Mouse (Mus musculus) lung, embryonic 15.5 days (tissue): ENCODE results near the gene Gripap1. TPM values are rescaled to one million over a fixed set of nuclear protein-coding genes. Genes with fewer than 3 reads are reported as not detected.

Experiments
- ATAC-seq: fragments of 200-750 bp; cut with Nextera tagmentation; 2 replicates; pipeline ENCODE4 v1.8.0; 2017; ENCODE audit warnings: moderate number of reproducible peaks, borderline replicate concordance; ENCODE audit not compliant: low FRiP score, low TSS enrichment; ENCODE audit errors: extremely low read depth
- H3K27ac ChIP-seq: fragments of 300-500 bp; sonication (generic); 2 replicates; pipeline ENCODE4 v1.5.1; 2015; ENCODE audit warnings: moderate library complexity, mild to moderate bottlenecking, inconsistent platforms
- H3K27me3 ChIP-seq: fragments of 300-500 bp; sonication (generic); 2 replicates; pipeline ENCODE4 v1.6.1; 2015; ENCODE audit warnings: inconsistent platforms
- H3K36me3 ChIP-seq: fragments of 300-500 bp; sonication (generic); 2 replicates; pipeline ENCODE4 v1.6.1; 2015; ENCODE audit warnings: inconsistent platforms
- H3K4me1 ChIP-seq: fragments of 300-500 bp; sonication (generic); 2 replicates; pipeline ENCODE4 v1.6.1; 2015; ENCODE audit warnings: inconsistent platforms
- H3K4me2 ChIP-seq: fragments of 300-500 bp; sonication (generic); 2 replicates; pipeline ENCODE4 v1.6.1; 2015; ENCODE audit warnings: inconsistent platforms, mild to moderate bottlenecking, moderate library complexity
- H3K4me3 ChIP-seq: fragments of 300-500 bp; sonication (generic); 2 replicates; pipeline ENCODE4 v1.5.1; 2015; ENCODE audit warnings: mild to moderate bottlenecking, inconsistent platforms
- H3K9ac ChIP-seq: fragments of 300-500 bp; sonication (generic); 2 replicates; pipeline ENCODE4 v1.6.1; 2015; ENCODE audit warnings: inconsistent platforms
- H3K9me3 ChIP-seq: fragments of 300-500 bp; sonication (generic); 2 replicates; pipeline ENCODE4 v1.6.1; 2016; ENCODE audit warnings: inconsistent platforms
- WGBS: fragments of 180-500 bp; shearing (Covaris S2); methylation state at CpG from one replicate; pipeline ENCODE4 v1.1.7; 2015; 5-methylcytosine and 5-hydroxymethylcytosine counted together
- polyA plus RNA-seq: library from polyadenylated mRNA; unstranded; fragments of >200 nt; fragmentation: Nextera tagmentation; extraction: Ambion mirVana; gene quantifications from 2 replicates; pipeline ENCODE4 v1.2.1, GENCODE M21; 2015

Gripap1 gene
- polyA plus RNA-seq, 1 experiment from 2014 or later: 41.7 TPM

DNA sequence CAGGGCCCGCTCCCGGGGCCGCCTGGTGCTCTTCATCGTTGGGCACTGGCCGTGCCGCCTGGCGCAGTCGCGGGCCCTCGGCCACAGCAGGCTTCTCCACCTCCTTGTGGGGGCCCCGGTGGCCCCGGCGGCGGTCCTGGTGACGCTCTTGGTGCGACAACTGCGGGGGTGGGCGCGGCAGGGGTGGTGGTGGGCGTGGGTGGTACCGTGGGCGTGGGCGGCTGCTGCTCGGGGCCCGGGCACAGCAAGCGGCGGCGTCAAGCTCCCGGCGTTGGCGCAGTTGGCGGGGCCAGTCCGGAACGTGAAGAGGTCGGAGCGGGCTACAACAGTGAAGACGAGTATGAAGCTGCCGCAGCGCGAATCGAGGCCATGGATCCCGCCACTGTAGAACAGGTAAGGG is 52.8 kb downstream of the Gripap1 start:
- H3K36me3 ChIP-seq: no peaks in the 10 kb centered on the region
- ATAC-seq: no peak
- peak overlapping the region; percentile 61 for H3K4me2 ChIP-seq
- H3K27ac ChIP-seq: peak overlapping the region; percentile 83
- H3K27me3 ChIP-seq: no peaks in the 10 kb centered on the region
- H3K4me1 ChIP-seq: 0 out of 2 replicates have a peak, but pooled peaks cover 3% of the 10 kb centered on the region
- peak overlapping the region; percentile 69 for H3K9ac ChIP-seq
- H3K9me3 ChIP-seq: no peaks in the 10 kb centered on the region
- WGBS: 22% methylated on average over 37 of the region's 42 CpGs
- peak overlapping the region; percentile 72 for H3K4me3 ChIP-seq

DNA sequence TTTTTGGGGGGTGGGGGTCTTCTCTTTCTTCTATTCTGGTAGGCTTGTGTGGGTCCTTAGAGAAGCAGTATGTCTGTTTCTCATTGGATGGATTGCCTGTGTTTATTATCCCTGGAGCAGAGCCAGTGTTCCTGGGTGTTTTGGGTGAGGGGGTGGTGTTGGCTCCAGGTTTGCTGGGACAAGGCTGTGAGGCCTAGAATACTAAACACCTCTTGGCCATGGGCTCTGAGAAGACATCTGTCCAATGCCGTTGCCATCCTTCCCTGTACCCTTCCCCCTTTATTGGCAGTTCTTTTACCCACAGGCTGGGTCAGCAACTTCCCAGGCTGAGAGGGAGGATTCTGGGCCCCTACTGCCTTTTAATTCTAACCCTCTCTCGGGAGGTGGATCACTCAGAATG is 58.3 kb downstream of the Gripap1 start:
- H3K9ac ChIP-seq: no peak overlapping the region
- no peaks in the 10 kb centered on the region for H3K9me3 ChIP-seq
- 0 out of 2 replicates have a peak, but pooled peaks cover 3% of the 10 kb centered on the region for H3K4me1 ChIP-seq
- no peak overlapping the region for H3K4me3 ChIP-seq
- no peak overlapping the region for H3K4me2 ChIP-seq
- H3K36me3 ChIP-seq: no peaks in the 10 kb centered on the region
- 68% methylated on average over 2 of the region's 2 CpGs for WGBS
- ATAC-seq: no peak
- H3K27ac ChIP-seq: no peak overlapping the region
- H3K27me3 ChIP-seq: no peaks in the 10 kb centered on the region

DNA sequence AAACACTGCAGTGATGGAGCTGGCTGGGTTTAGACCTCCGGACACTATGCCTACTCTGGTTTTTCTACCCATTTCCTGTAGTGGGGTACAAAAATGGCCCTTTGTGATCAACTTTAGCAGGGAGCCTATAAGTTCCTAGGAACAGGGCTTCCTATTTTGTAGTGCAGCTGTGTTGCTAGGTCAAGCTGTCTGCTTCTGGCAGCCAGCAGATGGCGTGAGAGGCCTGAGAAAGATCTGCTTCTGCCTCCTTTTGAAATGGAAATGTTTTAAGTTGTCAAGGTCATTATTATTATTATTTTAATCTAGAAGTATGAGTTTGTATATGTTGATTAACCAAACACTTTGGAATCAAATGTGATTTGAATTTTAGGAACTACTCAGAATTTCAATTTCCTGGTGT is 65.0 kb downstream of the Gripap1 start:
- no peak overlapping the region for H3K27ac ChIP-seq
- no peak for ATAC-seq

DNA sequence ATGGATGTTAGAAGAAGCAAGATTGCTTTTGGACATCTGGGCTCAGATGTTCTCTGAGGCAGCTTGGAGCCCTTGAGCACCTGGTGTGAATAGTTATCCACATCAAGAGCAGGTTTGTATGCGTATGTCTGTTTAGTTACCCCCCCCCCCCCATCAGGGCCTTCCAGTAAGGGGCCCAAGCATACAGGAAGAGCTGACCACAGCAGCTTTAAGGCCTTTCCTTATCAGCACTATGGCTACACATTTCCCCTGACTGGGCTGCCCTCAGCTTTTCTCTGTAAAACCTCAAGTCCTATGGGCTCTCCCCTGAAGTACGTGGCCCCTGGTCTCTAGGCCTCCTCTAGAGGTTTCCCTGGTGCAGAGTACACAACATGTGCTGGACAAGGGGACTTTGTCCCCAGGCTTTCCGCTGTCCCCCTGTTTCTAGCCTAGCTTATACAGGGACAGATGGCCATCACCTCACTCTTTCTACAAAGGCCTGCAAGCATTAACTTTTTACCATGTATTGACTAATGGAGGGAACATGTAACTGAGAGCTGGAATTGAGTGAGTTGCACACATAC is 69.7 kb downstream of the Gripap1 start:
- Histone ChIP-seq H3K4me1 (no peaks in the 10 kb centered on the region), H3K9ac (no peak overlapping the region), H3K4me3 (no peak overlapping the region), H3K36me3 (no peaks in the 10 kb centered on the region; the same call in 1 of the 2 replicates), H3K27ac (no peak overlapping the region), H3K9me3 (no peaks in the 10 kb centered on the region), H3K27me3 (no peaks in the 10 kb centered on the region), H3K4me2 (no peak overlapping the region)
- ATAC-seq: no peak
- 90% methylated on average over 3 of the region's 3 CpGs for WGBS

More for the DNA sequence above, 65.0 kb downstream of the Gripap1 start:
- Histone ChIP-seq H3K9ac (no peak overlapping the region), H3K4me3 (no peak overlapping the region), H3K36me3 (no peaks in the 10 kb centered on the region; the same call in 1 of the 2 replicates), H3K4me2 (no peak overlapping the region), H3K9me3 (no peaks in the 10 kb centered on the region), H3K27me3 (no peaks in the 10 kb centered on the region), H3K4me1 (no peaks in the 10 kb centered on the region)
- 31% methylated on average over 2 of the region's 2 CpGs for WGBS

DNA sequence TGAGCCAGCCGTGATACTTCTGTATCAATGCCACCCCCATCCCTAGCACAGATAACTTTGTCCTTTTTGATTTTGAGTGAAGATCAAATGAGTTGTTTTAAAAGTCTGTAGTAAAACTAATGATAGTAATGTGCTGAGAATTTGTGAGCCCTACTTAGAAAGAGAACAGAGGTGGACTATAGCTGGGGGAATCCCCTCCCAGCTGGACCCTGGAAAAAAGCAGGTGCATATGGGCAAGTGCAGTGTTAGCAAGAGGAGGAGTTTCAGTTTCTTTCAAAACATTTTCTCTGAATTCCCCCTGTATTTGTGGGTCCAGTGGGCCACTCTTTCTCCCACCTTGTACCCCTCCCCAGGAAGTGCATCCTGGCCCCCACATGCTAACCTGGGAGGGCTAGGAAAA is 73.6 kb downstream of the Gripap1 start:
- no peak overlapping the region for H3K27ac ChIP-seq
- H3K9ac ChIP-seq: no peak overlapping the region
- no peak overlapping the region for H3K4me2 ChIP-seq
- H3K4me3 ChIP-seq: no peak overlapping the region
- WGBS: 81% methylated on average over 1 of the region's 1 CpGs
- no peaks in the 10 kb centered on the region for H3K4me1 ChIP-seq
- no peak for ATAC-seq
- H3K36me3 ChIP-seq: no peaks in the 10 kb centered on the region
- H3K27me3 ChIP-seq: no peaks in the 10 kb centered on the region
- H3K9me3 ChIP-seq: no peaks in the 10 kb centered on the region

DNA sequence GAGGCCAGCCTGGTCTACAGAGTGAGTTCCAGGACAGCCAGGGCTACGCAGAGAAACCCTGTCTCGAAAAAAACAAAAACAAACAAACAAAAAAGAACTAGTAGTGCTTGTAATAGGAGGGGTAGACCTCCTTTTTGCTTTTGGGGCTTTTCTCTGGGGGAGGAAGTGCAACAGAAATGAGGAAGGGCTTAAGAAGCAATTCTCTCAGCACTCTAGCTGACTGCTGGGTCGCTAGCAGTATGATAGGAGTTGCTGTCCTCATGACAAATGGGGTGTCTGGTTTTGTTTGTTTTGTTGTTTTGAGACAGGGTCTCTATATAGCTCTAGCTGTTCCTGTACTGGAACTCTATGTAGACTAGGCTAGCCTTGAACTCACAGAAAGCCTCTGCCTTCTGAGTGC is 75.0 kb downstream of the Gripap1 start:
- H3K27me3 ChIP-seq: no peaks in the 10 kb centered on the region
- H3K4me1 ChIP-seq: no peaks in the 10 kb centered on the region

DNA sequence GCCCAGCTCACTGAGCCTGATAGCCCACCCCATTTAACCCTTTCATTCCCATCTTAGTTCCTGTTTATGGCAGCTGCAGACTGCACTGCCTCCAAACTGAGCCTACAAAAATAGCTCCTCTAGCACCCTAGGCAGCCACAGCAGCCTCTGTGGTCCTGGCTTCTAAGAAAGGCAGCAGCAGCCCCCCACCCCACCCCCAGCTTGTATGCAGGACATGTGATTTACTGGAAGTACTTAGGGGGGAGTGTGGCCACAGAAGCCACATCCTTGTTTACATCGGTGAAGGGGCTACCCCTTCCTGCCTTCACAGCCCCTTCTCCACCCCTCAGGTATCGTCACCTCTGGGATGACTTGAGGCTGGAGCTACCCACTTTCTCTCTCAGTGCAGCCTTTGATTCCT is 75.8 kb downstream of the Gripap1 start:
- Histone ChIP-seq H3K4me3 (no peak overlapping the region), H3K9ac (no peak overlapping the region), H3K4me1 (no peaks in the 10 kb centered on the region), H3K9me3 (no peaks in the 10 kb centered on the region), H3K4me2 (no peak overlapping the region), H3K27me3 (no peaks in the 10 kb centered on the region), H3K36me3 (no peaks in the 10 kb centered on the region), H3K27ac (no peak overlapping the region)
- WGBS: 51% methylated on average over 2 of the region's 2 CpGs
- no peak for ATAC-seq

More for the DNA sequence above, 75.0 kb downstream of the Gripap1 start:
- no peak overlapping the region for H3K4me3 ChIP-seq
- H3K4me2 ChIP-seq: no peak overlapping the region
- ATAC-seq: no peak
- WGBS: 74% methylated on average over 3 of the region's 3 CpGs
- no peaks in the 10 kb centered on the region for H3K9me3 ChIP-seq
- H3K9ac ChIP-seq: no peak overlapping the region
- H3K27ac ChIP-seq: no peak overlapping the region
- H3K36me3 ChIP-seq: no peaks in the 10 kb centered on the region

DNA sequence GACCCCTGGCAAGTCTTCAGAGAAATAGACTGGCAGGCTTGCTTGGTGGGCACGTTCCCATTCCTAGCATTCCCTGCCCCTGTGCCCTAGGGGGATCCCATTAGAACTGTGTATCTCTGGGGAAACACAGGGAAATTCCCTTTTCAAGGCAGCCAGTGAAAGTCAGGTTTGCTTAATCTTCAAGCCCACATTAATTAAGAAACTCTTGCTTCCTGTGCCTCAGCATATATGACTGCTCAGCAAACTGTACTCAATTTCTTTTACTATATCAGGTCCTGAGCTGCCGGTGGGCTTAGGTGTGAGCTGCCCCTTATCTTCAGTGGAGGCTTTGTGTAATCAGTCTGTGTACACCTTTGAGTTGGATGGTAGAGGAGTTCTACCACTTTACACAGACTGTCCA is 76.2 kb downstream of the Gripap1 start:
- Histone ChIP-seq H3K4me3 (no peak overlapping the region), H3K36me3 (no peaks in the 10 kb centered on the region), H3K27ac (no peak overlapping the region), H3K4me1 (no peaks in the 10 kb centered on the region), H3K4me2 (no peak overlapping the region), H3K9ac (no peak overlapping the region), H3K9me3 (no peaks in the 10 kb centered on the region), H3K27me3 (no peaks in the 10 kb centered on the region)
- WGBS: 54% methylated on average over 2 of the region's 2 CpGs
- ATAC-seq: no peak

DNA sequence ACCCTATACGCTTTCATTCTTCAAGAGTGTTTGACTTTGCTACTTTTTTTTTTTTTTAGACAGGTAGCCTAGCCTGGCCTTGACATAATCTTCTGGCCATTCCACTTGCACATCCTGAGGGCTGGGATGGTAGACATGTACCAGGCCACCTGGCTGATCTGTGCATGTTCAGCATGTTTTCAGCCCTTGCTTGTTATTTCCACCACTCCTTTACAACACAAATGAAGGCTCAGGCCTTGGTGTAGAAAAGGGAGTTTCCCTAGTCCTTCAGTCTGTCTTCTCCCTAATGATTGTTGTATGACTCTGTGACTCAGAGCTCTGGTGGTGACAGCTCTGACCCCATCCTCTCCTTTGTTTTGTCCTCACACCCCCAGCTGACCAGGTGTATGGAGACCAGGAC is 77.6 kb downstream of the Gripap1 start:
- no peaks in the 10 kb centered on the region for H3K9me3 ChIP-seq
- no peak overlapping the region for H3K9ac ChIP-seq
- no peak for ATAC-seq
- H3K36me3 ChIP-seq: peaks cover 10% of the 10 kb centered on the region; the same call in 1 of the 2 replicates
- no peaks in the 10 kb centered on the region for H3K4me1 ChIP-seq
- H3K4me2 ChIP-seq: no peak overlapping the region
- no peak overlapping the region for H3K4me3 ChIP-seq
- 63% methylated on average over 1 of the region's 1 CpGs for WGBS
- no peaks in the 10 kb centered on the region for H3K27me3 ChIP-seq
- no peak overlapping the region for H3K27ac ChIP-seq

DNA sequence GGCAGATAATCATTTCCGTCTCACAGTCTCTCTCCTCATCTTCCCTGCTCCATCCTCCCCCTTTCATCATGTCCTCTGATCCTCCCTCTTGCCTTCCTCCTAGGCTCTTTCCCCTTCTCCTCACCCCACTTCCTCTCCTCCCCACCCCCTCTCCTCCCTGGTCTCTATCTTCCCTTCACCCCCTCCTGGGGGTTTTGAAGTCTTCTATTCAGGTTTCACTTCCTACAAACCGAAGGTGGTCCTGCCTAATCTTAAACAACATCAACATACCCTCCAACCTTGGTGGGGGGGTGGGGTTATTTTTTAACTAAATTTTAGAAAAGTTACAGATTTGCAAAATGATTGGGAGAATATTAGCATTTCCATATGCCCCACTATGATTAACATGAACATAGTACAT is 78.9 kb downstream of the Gripap1 start:
- H3K9ac ChIP-seq: no peak overlapping the region
- no peaks in the 10 kb centered on the region for H3K27me3 ChIP-seq
- no peaks in the 10 kb centered on the region for H3K4me1 ChIP-seq
- H3K9me3 ChIP-seq: no peaks in the 10 kb centered on the region
- WGBS: 50% methylated on average over 2 of the region's 2 CpGs
- H3K4me3 ChIP-seq: no peak overlapping the region
- H3K4me2 ChIP-seq: no peak overlapping the region
- H3K27ac ChIP-seq: no peak overlapping the region
- no peak for ATAC-seq
- H3K36me3 ChIP-seq: peaks cover 14% of the 10 kb centered on the region; the same call in 1 of the 2 replicates

DNA sequence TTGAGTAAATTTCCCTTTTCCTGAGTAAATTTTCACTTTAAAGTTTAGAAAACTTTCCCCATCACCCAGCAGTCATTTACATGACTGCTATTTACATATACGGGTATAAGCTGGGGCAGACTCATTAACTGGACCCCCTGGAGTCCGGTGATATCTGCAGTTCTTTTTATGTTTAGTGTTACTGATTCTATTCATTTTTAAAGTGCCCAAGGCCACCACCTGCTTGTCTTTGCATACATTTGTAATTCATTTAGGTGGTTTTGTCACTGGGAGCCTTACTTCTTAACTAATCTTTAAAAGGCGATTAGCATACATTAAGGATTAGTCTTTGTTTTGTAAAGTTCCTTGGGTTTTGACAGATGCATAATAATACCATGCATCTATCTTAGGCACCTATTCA is 80.3 kb downstream of the Gripap1 start:
- ATAC-seq: no peak

More for the DNA sequence above, 80.3 kb downstream of the Gripap1 start:
- 56% methylated on average over 3 of the region's 3 CpGs for WGBS
- no peak overlapping the region for H3K4me2 ChIP-seq
- no peaks in the 10 kb centered on the region for H3K27me3 ChIP-seq
- no peaks in the 10 kb centered on the region for H3K4me1 ChIP-seq
- H3K9me3 ChIP-seq: no peaks in the 10 kb centered on the region
- no peak overlapping the region for H3K27ac ChIP-seq
- no peak overlapping the region for H3K4me3 ChIP-seq
- H3K36me3 ChIP-seq: peaks cover 18% of the 10 kb centered on the region; the same call in 1 of the 2 replicates
- no peak overlapping the region for H3K9ac ChIP-seq
